Mouse (Mus musculus): ENCODE measurements around the gene Tagap. TPM values are rescaled to one million over a fixed set of nuclear protein-coding genes. Genes with fewer than 3 reads are reported as not detected.
A peak's percentile ranks its signal among the peaks of the same experiment; 100 is the strongest.

Tagap gene
- polyA plus RNA-seq, 1 experiment, result 14.6 TPM

DNA sequence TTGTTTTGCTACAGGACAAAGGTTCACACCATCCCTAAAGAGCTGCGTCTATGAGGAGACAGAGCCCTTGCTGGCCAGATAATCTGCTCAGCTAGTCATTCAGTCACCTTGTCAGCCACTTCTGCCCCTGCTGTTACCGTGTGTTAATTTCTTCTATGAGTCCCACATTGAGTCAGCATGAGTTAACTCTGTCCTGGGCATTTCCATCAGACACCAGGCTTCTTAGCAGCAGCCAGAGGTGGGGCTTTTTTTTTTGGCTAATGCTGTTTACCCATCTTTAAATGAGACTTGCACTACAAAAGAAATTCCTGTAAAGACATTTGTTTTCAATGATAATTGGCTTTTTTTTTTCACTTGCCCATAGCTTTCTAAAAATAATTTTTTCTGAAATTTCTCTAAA is 20.8 kb upstream of the Tagap start:
- Histone ChIP-seq H3K27ac (ENCODE audit: insufficient read depth, low read length) (no peak overlapping the region), H3K4me1 (ENCODE audit: control insufficient read depth, insufficient read depth, insufficient read length) (peaks cover 4% of the 10 kb centered on the region; the same call in 1 of the 2 replicates), H3K27me3 (ENCODE audit: control insufficient read depth, insufficient read depth, low read length) (no peaks in the 10 kb centered on the region), H3K4me3 (ENCODE audit: extremely low read depth, insufficient read depth, insufficient read length) (no peak overlapping the region), H3K36me3 (ENCODE audit: control insufficient read depth, insufficient read depth, low read length) (no peaks in the 10 kb centered on the region)
- TF ChIP-seq POLR2A (IDR thresholded peaks at IDR 0.05; ENCODE audit: low read depth, low read length), result no peak
- TF ChIP-seq CTCF (IDR thresholded peaks at IDR 0.05; ENCODE audit: extremely low read depth, insufficient read depth, insufficient read length, insufficient replicate concordance), result no peak
- WGBS, result 37% methylated on average over 2 of the region's 2 CpGs
- no peak for DNase-seq (ENCODE audit: low read depth in 1 of 2, low spot score in 2 of 2)

DNA sequence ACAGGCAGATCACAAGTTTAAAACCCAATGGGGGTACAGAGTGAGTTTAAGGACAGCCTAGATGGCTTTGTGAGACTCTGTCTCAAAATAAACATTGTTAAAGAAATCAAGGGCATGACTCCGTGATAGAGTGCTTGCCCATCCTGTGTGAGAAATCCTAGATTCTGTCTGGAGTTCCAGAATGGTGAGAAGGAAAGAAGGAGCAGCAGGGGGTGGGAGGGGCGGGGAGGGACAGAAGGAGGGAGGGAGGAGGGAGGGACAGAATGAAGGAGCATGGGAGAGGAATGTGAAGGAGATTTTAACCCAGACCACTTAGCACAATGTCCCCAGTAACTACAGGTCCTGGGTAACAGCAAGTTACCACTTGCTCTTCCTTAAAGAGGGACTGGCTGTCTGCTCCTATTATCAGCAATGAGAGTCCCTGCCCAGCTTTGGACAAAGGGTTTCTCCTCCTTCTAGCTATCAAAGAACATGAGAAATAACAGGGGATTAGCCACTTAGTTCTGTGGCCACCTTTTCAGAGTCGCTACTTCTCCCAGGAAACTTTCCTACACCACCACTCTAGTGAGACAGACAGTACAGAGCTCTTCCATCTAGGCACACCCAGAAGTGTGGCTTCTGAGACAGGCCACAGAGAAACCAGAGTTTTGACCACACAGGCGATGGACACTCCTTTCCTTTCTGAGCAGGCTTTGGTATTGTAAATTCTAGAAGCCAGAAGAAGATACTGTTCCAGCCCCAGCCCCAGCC is 19.7 kb upstream of the Tagap start:
- Histone ChIP-seq H3K4me3 (ENCODE audit: extremely low read depth, insufficient read depth, insufficient read length) (no peak overlapping the region), H3K27ac (ENCODE audit: insufficient read depth, low read length) (no peak overlapping the region), H3K4me1 (ENCODE audit: control insufficient read depth, insufficient read depth, insufficient read length) (peaks cover 4% of the 10 kb centered on the region; the same call in 1 of the 2 replicates), H3K27me3 (ENCODE audit: control insufficient read depth, insufficient read depth, low read length) (no peaks in the 10 kb centered on the region), H3K36me3 (ENCODE audit: control insufficient read depth, insufficient read depth, low read length) (no peaks in the 10 kb centered on the region)
- WGBS, result 67% methylated on average over 4 of the region's 4 CpGs
- no peak for TF ChIP-seq POLR2A (IDR thresholded peaks at IDR 0.05; ENCODE audit: low read depth, low read length)
- TF ChIP-seq CTCF (IDR thresholded peaks at IDR 0.05; ENCODE audit: extremely low read depth, insufficient read depth, insufficient read length, insufficient replicate concordance), result no peak
- DNase-seq (ENCODE audit: low read depth in 1 of 2, low spot score in 2 of 2), result no peak

DNA sequence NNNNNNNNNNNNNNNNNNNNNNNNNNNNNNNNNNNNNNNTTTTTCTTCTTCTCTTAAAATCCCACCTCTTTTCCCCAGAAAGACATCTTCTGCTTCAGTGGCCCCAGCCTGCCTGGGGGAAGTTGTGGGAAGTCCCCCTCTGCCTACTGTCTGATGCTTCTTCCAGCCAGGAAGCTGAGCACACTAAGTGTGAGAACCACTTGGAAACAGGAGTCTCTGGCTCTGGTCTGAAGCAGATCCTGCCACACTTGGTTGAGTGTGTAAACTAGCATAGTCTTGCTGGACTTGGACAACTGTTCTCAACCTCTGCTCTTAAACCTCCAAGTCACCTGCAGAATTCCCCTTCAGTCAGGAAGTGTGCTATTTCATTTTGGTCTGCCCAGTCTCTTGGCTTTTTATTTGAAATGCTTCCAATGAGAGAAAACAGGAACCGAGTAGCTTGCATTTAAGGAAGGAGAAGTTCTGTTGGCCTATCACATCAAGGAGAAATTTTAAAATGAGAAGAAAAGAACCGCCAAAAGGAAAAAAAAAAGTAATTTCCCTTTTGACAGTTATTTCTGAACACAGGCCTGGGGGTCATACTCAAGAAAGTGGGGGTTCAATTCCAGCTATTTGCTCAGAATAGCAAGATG is 11.1 kb upstream of the Tagap start:
- 10% methylated on average over 2 of the region's 2 CpGs for WGBS
- Histone ChIP-seq H3K36me3 (ENCODE audit: control insufficient read depth, insufficient read depth, low read length) (no peaks in the 10 kb centered on the region), H3K27me3 (ENCODE audit: control insufficient read depth, insufficient read depth, low read length) (no peaks in the 10 kb centered on the region), H3K4me1 (ENCODE audit: control insufficient read depth, insufficient read depth, insufficient read length) (peaks cover 8% of the 10 kb centered on the region; the same call in 1 of the 2 replicates), H3K4me3 (ENCODE audit: extremely low read depth, insufficient read depth, insufficient read length) (no peak overlapping the region), H3K27ac (ENCODE audit: insufficient read depth, low read length) (peak overlapping the region; percentile 49; the same call in 1 of the 2 replicates)
- no peak for TF ChIP-seq POLR2A (IDR thresholded peaks at IDR 0.05; ENCODE audit: low read depth, low read length)
- TF ChIP-seq CTCF (IDR thresholded peaks at IDR 0.05; ENCODE audit: extremely low read depth, insufficient read depth, insufficient read length, insufficient replicate concordance), result no peak
- no peak for DNase-seq (ENCODE audit: low read depth in 1 of 2, low spot score in 2 of 2)

DNA sequence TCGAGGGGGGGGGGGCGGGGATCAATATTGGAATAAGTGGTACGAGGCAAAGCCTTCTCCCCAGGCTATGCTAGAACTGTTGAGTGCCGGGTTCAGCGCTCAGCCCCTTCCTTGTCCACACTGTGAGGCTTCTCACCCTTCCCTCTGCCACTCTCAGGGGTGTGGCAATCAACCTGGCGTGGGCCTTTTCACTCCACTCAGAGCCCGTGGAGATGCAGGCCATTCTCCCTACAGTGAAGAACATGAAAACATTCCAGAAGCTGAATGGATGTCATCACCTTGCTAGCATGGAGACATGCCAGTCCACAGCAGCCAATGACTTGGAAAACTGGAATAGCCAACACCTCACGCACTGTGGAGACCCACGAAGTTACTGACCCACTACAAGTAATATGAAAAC is 10.0 kb upstream of the Tagap start:
- peaks cover 8% of the 10 kb centered on the region; the same call in 1 of the 2 replicates for H3K4me1 ChIP-seq (ENCODE audit: control insufficient read depth, insufficient read depth, insufficient read length)
- TF ChIP-seq POLR2A (IDR thresholded peaks at IDR 0.05; ENCODE audit: low read depth, low read length) (no peak), CTCF (IDR thresholded peaks at IDR 0.05; ENCODE audit: extremely low read depth, insufficient read depth, insufficient read length, insufficient replicate concordance) (no peak)
- 90% methylated on average over 9 of the region's 9 CpGs for WGBS
- no peaks in the 10 kb centered on the region for H3K36me3 ChIP-seq (ENCODE audit: control insufficient read depth, insufficient read depth, low read length)
- no peak for DNase-seq (ENCODE audit: low read depth in 1 of 2, low spot score in 2 of 2)
- no peak overlapping the region for H3K27ac ChIP-seq (ENCODE audit: insufficient read depth, low read length)
- H3K27me3 ChIP-seq (ENCODE audit: control insufficient read depth, insufficient read depth, low read length), result no peaks in the 10 kb centered on the region
- H3K4me3 ChIP-seq (ENCODE audit: extremely low read depth, insufficient read depth, insufficient read length), result no peak overlapping the region

DNA sequence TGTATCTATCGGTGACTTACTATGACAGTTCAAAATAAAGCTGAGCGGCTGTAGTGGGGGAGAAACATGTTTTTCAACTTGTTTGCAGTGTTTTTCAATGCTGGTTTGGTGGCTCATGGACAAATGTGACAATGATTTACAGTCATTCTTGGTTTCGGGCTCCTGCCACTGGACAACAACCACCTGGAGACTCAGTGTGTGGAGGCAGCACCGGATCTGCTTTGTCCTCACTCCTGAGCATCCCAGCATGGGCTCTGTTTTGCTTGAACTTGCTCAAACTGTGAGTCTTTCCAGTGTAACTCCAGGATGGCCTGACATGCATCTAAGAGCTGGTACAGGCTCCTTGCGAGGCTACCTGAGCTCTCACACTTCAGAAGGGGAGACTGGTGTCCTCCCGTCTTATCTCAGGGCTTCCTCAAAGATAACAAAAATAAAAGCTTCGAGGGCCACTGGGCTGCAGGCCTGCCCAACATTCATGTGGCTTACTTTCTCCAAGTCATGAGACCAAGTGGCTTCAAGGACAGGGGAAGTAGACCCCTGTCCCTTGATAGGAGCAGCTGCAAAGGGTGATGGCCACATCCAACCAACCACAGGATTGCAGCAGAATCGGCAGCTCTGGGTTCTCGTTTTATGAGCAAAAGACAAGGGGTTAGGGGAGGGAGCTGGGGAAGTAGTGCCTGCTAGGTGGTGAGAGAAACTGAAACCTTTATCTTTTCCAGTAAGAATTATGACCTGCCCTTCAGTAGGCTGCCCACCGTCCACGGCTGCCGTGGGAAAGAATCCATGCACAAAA is 8.8 kb upstream of the Tagap start:
- Histone ChIP-seq H3K4me3 (ENCODE audit: extremely low read depth, insufficient read depth, insufficient read length) (no peak overlapping the region), H3K27ac (ENCODE audit: insufficient read depth, low read length) (peak overlapping the region; percentile 25), H3K36me3 (ENCODE audit: control insufficient read depth, insufficient read depth, low read length) (no peaks in the 10 kb centered on the region), H3K27me3 (ENCODE audit: control insufficient read depth, insufficient read depth, low read length) (no peaks in the 10 kb centered on the region), H3K4me1 (ENCODE audit: control insufficient read depth, insufficient read depth, insufficient read length) (peaks cover 8% of the 10 kb centered on the region; the same call in 1 of the 2 replicates)
- no peak for DNase-seq (ENCODE audit: low read depth in 1 of 2, low spot score in 2 of 2)
- 49% methylated on average over 12 of the region's 12 CpGs for WGBS
- TF ChIP-seq POLR2A (IDR thresholded peaks at IDR 0.05; ENCODE audit: low read depth, low read length) (no peak), CTCF (IDR thresholded peaks at IDR 0.05; ENCODE audit: extremely low read depth, insufficient read depth, insufficient read length, insufficient replicate concordance) (no peak)

DNA sequence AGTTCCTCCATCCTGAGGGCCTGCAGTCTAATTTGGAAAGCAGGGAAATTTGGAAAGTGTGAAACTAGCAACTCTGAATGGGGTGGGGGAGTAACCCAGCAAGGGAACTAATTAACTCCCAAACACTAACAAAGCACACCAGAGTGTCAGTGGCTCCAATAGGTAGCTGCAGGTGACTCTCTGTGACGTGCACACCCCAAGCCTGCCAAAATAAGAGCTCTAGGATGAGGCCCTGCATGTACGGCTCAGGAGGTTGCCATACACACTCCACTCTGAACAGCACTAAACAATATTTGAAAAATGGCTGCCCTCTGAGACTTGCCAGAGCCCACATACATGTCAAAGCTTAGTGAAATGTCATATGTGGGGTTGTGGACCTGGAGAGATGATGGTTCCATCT is 7.4 kb upstream of the Tagap start:
- no peaks in the 10 kb centered on the region for H3K36me3 ChIP-seq (ENCODE audit: control insufficient read depth, insufficient read depth, low read length)
- no peak overlapping the region for H3K4me3 ChIP-seq (ENCODE audit: extremely low read depth, insufficient read depth, insufficient read length)
- no peak for DNase-seq (ENCODE audit: low read depth in 1 of 2, low spot score in 2 of 2)
- H3K27ac ChIP-seq (ENCODE audit: insufficient read depth, low read length), result no peak overlapping the region
- no peaks in the 10 kb centered on the region for H3K27me3 ChIP-seq (ENCODE audit: control insufficient read depth, insufficient read depth, low read length)
- WGBS, result 92% methylated on average over 2 of the region's 2 CpGs
- TF ChIP-seq CTCF (IDR thresholded peaks at IDR 0.05; ENCODE audit: extremely low read depth, insufficient read depth, insufficient read length, insufficient replicate concordance), result no peak
- TF ChIP-seq POLR2A (IDR thresholded peaks at IDR 0.05; ENCODE audit: low read depth, low read length), result no peak
- H3K4me1 ChIP-seq (ENCODE audit: control insufficient read depth, insufficient read depth, insufficient read length), result peaks cover 8% of the 10 kb centered on the region; the same call in 1 of the 2 replicates
